Mouse (Mus musculus) mesoderm, embryonic 11.5 days (tissue): ENCODE measurements around the gene Klhl41.

Source experiments
- DNase-seq: peaks from one replicate; pipeline ENCODE4 v3.0.0-alpha.2; 2012; ENCODE audit warnings: low read depth, low spot score

The Klhl41 gene

GRCm38 (mm10) chr2:69683036-69683805 lies 13.3 kb downstream of the Klhl41 start:
- DNase-seq: peak; percentile 67

- DNase-seq: no peak
Observed at GRCm38 (mm10) chr2:69684488-69684887, 14.6 kb downstream of the Klhl41 start.

GRCm38 (mm10) chr2:69690214-69690613 lies 20.3 kb downstream of the Klhl41 start:
- no peak for DNase-seq

- no peak for DNase-seq
Observed at GRCm38 (mm10) chr2:69690843-69691242, 20.9 kb downstream of the Klhl41 start.

GRCm38 (mm10) chr2:69693501-69693900 lies 23.6 kb downstream of the Klhl41 start:
- no peak for DNase-seq

GRCm38 (mm10) chr2:69700446-69700845 lies 30.5 kb downstream of the Klhl41 start:
- DNase-seq: no peak

- DNase-seq: no peak
Observed at GRCm38 (mm10) chr2:69712171-69712570, 42.3 kb downstream of the Klhl41 start.

- peak; percentile 87 for DNase-seq
Observed at GRCm38 (mm10) chr2:69712981-69713625, 43.2 kb downstream of the Klhl41 start, which contains the start of gene Fastkd1. TSS of gene Fastkd1 (minus strand) at chr2:69713516.

- DNase-seq: no peak
Observed at GRCm38 (mm10) chr2:69713626-69714014, 43.7 kb downstream of the Klhl41 start.

- no peak for DNase-seq
Observed at GRCm38 (mm10) chr2:69714126-69714525, 44.2 kb downstream of the Klhl41 start.

GRCm38 (mm10) chr2:69716483-69716882 lies 46.6 kb downstream of the Klhl41 start:
- DNase-seq: no peak

GRCm38 (mm10) chr2:69719121-69719520 lies 49.2 kb downstream of the Klhl41 start:
- DNase-seq: no peak

- DNase-seq: no peak
Observed at GRCm38 (mm10) chr2:69722273-69722649, 52.3 kb downstream of the Klhl41 start, which contains the start of gene Ppig. TSS of gene Ppig (plus strand) at chr2:69722545.

- DNase-seq: peak; percentile 95
Observed at GRCm38 (mm10) chr2:69722650-69723518, 53.0 kb downstream of the Klhl41 start.

- DNase-seq: no peak
Observed at GRCm38 (mm10) chr2:69723519-69723825, 53.6 kb downstream of the Klhl41 start.
